Mouse (Mus musculus): ENCODE measurements at regions not wholly inside any gene's neighbourhood (a gene's known extent, or its start where the extent isn't known, plus 50 kb on each side); places are given as distances from the start of the nearest gene placed in this dataset.

DNA sequence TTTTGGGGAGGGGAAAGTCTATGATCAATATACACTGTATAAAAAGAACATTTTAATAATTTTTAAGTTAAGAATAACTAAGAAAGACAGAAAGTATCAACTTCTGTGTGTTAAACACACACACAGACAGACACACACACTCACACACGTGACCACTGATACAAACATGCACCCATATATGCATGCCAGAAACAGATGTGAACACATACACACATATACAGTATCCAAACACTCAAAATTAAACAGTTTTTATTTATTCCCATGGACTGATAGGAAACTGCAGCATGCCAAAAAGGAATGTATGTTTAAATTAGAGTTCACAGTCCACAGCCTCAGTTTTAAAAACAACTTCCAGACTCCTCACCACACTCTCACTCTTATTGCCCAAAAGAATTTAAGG is 203.4 kb upstream of the Tbl1x start:
- H3K36me3 ChIP-seq: no peaks in the 10 kb centered on the region
- no peaks in the 10 kb centered on the region for H3K4me1 ChIP-seq
- WGBS: 66% methylated on average over 1 of the region's 1 CpGs
- H3K4me3 ChIP-seq: no peak overlapping the region
- H3K27me3 ChIP-seq (ENCODE audit: insufficient read depth, poor library complexity, severe bottlenecking): no peaks in the 10 kb centered on the region
- DNase-seq (ENCODE audit: low spot score): no peak
- no peaks in the 10 kb centered on the region for H3K9me3 ChIP-seq
- H3K27ac ChIP-seq: no peak overlapping the region

DNA sequence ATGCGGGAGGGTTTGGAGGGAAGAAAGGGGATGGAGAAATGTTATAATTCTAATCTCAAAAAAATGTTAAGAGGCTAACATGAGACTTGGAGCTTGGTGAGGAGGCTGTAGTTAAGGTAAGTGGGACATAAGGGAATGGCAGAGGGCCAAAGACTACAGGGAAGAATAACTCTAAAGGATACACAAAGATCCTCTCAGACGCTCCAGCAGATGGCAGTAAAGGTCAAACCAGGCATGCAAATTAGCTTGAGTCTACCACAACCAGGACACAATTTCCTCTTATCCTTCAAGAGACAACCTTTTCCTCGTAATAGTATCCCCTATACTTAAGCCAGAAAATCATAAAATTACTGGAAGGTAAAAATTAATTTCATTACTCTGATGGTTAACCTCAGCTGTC is 196.4 kb upstream of the Tbl1x start:
- WGBS: 68% methylated on average over 3 of the region's 3 CpGs
- DNase-seq (ENCODE audit: low spot score): no peak

DNA sequence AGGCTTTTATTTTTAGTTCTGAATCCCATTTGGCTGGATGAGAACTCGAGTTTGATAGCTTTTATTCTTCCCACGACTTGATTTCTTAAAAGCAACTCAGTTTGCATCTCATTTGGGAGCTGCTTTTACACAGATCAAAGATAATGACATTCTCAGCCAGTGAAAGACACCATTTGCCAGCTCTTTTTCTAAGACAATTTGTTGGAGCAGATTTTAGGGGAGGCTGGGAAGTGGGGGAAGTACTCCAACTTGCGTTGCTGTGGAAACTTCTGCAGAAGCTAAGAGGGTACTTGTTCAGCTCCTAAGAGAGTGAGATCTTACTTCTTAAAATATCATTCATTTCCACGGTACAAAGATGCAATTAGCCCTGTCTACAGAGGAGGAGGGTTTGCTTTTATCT is 187.2 kb upstream of the Tbl1x start:
- H3K27ac ChIP-seq: no peak overlapping the region
- H3K36me3 ChIP-seq: no peaks in the 10 kb centered on the region
- DNase-seq (ENCODE audit: low spot score): no peak
- no peaks in the 10 kb centered on the region for H3K27me3 ChIP-seq (ENCODE audit: insufficient read depth, poor library complexity, severe bottlenecking)
- H3K4me3 ChIP-seq: no peak overlapping the region
- 27% methylated on average over 4 of the region's 4 CpGs for WGBS
- no peaks in the 10 kb centered on the region for H3K9me3 ChIP-seq
- H3K4me1 ChIP-seq: no peaks in the 10 kb centered on the region

More for the DNA sequence above, 196.4 kb upstream of the Tbl1x start:
- Histone ChIP-seq H3K36me3 (no peaks in the 10 kb centered on the region), H3K4me3 (no peak overlapping the region), H3K4me1 (no peaks in the 10 kb centered on the region), H3K27me3 (ENCODE audit: insufficient read depth, poor library complexity, severe bottlenecking) (no peaks in the 10 kb centered on the region), H3K27ac (no peak overlapping the region), H3K9me3 (no peaks in the 10 kb centered on the region)

DNA sequence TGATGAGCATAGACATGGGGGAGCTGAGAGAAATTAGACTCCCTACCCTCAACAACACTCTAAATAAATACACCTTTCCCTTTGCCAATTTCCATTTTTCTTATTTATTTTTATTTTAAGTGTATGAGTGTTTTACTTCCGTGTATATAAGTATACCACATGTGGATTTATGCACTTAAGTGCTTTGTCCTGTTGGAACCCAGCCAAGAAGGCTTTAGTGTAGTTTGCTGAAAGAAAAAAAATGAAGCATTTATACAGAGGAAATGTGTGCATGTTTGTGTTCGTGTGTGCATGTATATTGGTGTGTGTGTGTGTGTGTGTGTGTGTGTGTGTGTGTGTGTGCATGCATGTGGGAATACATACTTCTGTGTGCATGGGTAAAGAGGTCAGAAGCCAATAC is 157.6 kb upstream of the Tbl1x start:
- no peak for DNase-seq (ENCODE audit: low spot score)
- no peak overlapping the region for H3K27ac ChIP-seq
- H3K4me3 ChIP-seq: no peak overlapping the region
- no peaks in the 10 kb centered on the region for H3K36me3 ChIP-seq
- WGBS: 52% methylated on average over 2 of the region's 2 CpGs
- H3K9me3 ChIP-seq: no peaks in the 10 kb centered on the region
- H3K4me1 ChIP-seq: no peaks in the 10 kb centered on the region
- no peaks in the 10 kb centered on the region for H3K27me3 ChIP-seq (ENCODE audit: insufficient read depth, poor library complexity, severe bottlenecking)

DNA sequence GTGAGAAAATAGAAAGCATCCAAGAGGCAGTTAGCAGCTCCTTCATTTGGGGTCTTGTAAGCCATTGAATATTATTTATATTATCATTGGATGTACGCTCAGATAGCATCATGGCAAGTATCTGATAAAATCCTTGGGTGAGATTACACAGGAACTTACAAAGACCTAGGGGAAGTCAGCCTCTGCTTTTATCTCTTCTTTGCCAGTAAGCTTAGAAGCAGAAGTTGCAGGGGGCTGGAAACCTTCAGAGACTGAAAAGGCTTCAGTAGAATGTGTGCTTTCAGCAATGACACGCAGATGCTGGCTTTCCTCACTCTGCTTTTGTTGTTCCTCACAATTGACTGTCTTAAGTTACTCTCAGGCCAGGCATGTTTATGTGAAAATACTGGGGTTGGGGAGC is 150.3 kb upstream of the Tbl1x start:
- Histone ChIP-seq H3K9me3 (no peaks in the 10 kb centered on the region), H3K27me3 (ENCODE audit: insufficient read depth, poor library complexity, severe bottlenecking) (no peaks in the 10 kb centered on the region), H3K27ac (no peak overlapping the region), H3K4me3 (no peak overlapping the region), H3K4me1 (no peaks in the 10 kb centered on the region), H3K36me3 (no peaks in the 10 kb centered on the region)
- WGBS: 49% methylated on average over 2 of the region's 2 CpGs
- DNase-seq (ENCODE audit: low spot score): no peak

DNA sequence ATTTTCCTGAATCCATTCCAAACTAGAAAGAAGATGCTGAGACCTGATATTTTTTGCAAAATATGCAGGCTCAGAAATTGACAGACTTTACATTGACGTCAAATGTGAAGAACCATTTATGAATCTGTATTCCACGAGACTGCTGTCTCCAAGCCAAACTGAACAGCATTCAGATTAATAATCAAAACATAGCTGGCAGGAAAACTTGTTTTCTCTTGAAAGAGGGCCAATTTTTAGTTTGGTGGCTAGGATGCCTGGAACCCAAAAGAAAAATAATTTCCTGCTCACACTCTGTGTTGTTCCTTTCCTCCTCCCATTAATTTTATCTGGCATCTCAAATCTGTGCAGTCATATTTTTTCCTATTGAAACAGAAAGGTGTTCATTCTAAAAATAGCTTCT is 149.7 kb upstream of the Tbl1x start:
- H3K27ac ChIP-seq: no peak overlapping the region
- no peaks in the 10 kb centered on the region for H3K4me1 ChIP-seq
- H3K9me3 ChIP-seq: no peaks in the 10 kb centered on the region
- WGBS: 85% methylated on average over 2 of the region's 2 CpGs
- no peak for DNase-seq (ENCODE audit: low spot score)
- no peaks in the 10 kb centered on the region for H3K36me3 ChIP-seq
- no peaks in the 10 kb centered on the region for H3K27me3 ChIP-seq (ENCODE audit: insufficient read depth, poor library complexity, severe bottlenecking)
- no peak overlapping the region for H3K4me3 ChIP-seq

DNA sequence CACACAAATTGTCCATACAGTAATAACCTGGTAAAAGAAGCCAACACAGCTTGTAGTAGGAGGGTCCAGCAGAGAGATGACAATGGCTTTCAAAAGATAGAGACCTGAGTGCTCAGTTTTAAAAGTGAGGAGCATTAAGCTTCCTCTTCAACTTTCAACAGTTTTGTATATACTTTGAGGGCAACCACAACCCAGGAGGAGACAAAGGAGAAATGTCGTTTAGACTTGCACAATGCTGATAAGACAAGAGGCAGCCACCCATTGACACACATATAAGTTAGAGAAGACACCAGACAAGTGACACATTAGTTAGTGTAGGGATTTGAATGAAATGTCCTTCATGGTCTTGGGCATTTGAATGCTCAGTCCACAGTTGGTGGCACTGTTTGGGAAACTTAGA is 147.2 kb upstream of the Tbl1x start:
- Histone ChIP-seq H3K36me3 (no peaks in the 10 kb centered on the region), H3K27ac (no peak overlapping the region), H3K4me3 (no peak overlapping the region), H3K9me3 (no peaks in the 10 kb centered on the region), H3K27me3 (ENCODE audit: insufficient read depth, poor library complexity, severe bottlenecking) (no peaks in the 10 kb centered on the region), H3K4me1 (no peaks in the 10 kb centered on the region)
- WGBS: 40% methylated on average over 1 of the region's 1 CpGs
- DNase-seq (ENCODE audit: low spot score): no peak

DNA sequence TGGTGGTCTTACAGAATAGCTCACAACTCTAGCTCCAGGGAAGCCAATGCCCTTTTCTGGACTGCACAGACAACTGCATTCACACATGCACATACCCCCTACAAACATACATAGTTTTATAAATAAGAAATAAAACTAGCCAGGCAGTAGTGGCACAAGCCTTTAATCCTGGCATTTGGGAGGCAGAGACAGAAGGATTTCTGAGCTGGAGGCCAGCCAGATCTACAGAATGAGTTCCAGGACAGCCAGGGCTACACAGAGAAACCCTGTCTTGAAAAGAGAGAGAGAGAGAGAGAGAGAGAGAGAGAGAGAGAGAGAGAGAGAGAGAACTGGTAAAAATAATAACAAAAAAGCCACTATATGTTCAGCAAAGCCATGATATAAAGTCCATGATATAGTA is 143.5 kb upstream of the Tbl1x start:
- no peak for DNase-seq (ENCODE audit: low spot score)
- H3K27me3 ChIP-seq (ENCODE audit: insufficient read depth, poor library complexity, severe bottlenecking): no peaks in the 10 kb centered on the region
- no peak overlapping the region for H3K4me3 ChIP-seq
- no peaks in the 10 kb centered on the region for H3K36me3 ChIP-seq
- H3K4me1 ChIP-seq: no peaks in the 10 kb centered on the region
- H3K9me3 ChIP-seq: no peaks in the 10 kb centered on the region
- H3K27ac ChIP-seq: no peak overlapping the region

DNA sequence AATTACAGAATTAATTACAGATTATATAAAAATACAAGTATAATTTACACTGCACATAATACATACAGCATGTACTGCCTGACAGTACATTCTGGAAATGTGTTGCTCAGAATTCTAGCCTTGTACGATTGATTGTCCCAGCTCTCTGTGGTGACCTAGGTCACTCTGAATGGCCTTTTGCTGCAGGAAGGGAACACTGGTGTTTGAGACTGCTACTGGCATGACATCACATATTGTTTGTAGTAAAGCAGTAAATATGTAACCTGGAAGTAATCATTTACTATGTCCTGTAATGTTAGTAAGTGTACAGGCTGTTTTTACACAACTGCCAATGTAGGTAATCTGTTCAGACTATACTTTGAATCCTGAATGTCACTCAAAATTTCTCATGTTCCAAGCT is 123.5 kb upstream of the Tbl1x start:
- WGBS: 60% methylated on average over 1 of the region's 1 CpGs
- no peak for DNase-seq (ENCODE audit: low spot score)
- no peak overlapping the region for H3K27ac ChIP-seq
- H3K9me3 ChIP-seq: no peaks in the 10 kb centered on the region
- H3K27me3 ChIP-seq (ENCODE audit: insufficient read depth, poor library complexity, severe bottlenecking): no peaks in the 10 kb centered on the region
- no peaks in the 10 kb centered on the region for H3K36me3 ChIP-seq
- no peak overlapping the region for H3K4me3 ChIP-seq
- H3K4me1 ChIP-seq: no peaks in the 10 kb centered on the region

DNA sequence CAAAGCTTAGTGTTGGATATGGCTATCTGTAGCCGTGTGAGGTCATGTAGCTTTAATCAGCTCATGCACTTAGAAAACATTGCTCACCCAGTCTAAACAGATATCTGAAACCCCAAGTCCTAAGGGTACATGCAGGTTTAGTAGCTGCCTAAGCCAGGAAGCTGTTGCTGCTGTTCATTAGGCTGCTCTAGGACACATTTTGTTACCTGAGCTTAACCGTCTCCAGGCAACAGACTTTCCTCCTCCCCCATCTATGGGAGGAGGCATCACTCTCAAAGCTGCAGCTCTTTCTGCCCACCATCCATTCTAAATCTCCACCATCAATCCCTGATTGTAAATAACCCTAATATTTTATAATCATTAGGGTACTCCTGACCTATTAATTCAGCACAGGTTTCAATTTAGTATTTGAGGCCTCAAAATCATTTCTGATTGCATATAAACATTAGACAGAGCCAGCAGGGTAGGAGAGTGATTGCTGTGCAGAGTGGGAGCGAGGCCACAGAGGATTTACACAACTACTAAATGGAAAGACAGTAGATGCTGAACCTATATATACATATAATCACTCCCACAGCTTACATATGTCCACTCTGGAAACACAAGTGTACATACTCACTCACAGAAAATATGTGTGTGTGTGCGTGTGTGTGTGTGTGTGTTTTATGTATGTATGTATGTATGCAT is 118.9 kb upstream of the Tbl1x start:
- no peaks in the 10 kb centered on the region for H3K9me3 ChIP-seq
- no peak overlapping the region for H3K4me3 ChIP-seq
- WGBS: 59% methylated on average over 4 of the region's 4 CpGs
- H3K27ac ChIP-seq: no peak overlapping the region
- DNase-seq (ENCODE audit: low spot score): no peak
- no peaks in the 10 kb centered on the region for H3K27me3 ChIP-seq (ENCODE audit: insufficient read depth, poor library complexity, severe bottlenecking)
- H3K4me1 ChIP-seq: no peaks in the 10 kb centered on the region
- H3K36me3 ChIP-seq: no peaks in the 10 kb centered on the region

DNA sequence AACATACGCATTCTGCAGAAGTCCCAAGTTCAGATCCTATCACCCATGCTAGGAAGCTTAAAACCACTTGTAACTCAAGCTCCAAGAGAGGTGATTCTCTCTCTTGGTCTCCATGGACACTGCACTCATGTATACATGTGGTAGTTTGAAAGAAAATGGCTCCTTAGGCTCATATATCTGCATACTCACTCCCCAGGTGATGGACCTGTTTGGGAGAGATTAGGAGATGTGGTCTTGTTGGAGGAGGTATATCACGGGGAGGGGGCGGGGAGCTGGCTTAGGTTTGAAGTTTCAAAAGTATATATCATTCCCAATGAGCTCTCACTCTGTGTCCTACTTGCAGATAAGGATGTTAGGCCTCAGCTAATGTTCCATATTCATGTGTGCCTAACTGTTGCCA is 103.9 kb upstream of the Tbl1x start:
- WGBS: 73% methylated on average over 3 of the region's 3 CpGs
- H3K9me3 ChIP-seq: no peaks in the 10 kb centered on the region
- H3K4me3 ChIP-seq: no peak overlapping the region
- H3K4me1 ChIP-seq: no peaks in the 10 kb centered on the region
- no peak overlapping the region for H3K27ac ChIP-seq
- no peak for DNase-seq (ENCODE audit: low spot score)
- no peaks in the 10 kb centered on the region for H3K27me3 ChIP-seq (ENCODE audit: insufficient read depth, poor library complexity, severe bottlenecking)
- no peaks in the 10 kb centered on the region for H3K36me3 ChIP-seq

DNA sequence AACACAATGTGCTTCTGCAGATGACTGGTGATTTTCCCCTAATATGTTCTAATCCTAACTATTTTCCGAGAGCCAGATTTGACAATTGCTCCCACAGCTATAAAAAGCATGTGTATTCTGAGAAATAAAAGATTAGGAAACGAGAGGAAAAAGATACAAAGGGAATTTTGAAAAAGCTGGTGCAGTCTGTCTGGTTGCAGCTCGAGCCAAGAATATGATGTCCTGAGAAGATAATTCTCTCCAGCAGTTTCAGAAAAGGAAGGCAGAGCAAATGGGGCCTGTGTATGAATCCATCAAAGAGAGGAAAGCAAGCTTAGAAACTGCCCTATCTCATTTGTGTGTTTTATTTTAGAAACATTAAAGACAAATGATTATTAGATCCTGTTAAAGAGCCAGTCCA is 102.9 kb upstream of the Tbl1x start:
- Histone ChIP-seq H3K36me3 (no peaks in the 10 kb centered on the region), H3K4me1 (no peaks in the 10 kb centered on the region), H3K9me3 (no peaks in the 10 kb centered on the region), H3K27ac (no peak overlapping the region), H3K27me3 (ENCODE audit: insufficient read depth, poor library complexity, severe bottlenecking) (no peaks in the 10 kb centered on the region), H3K4me3 (no peak overlapping the region)
- WGBS: 47% methylated on average over 3 of the region's 3 CpGs
- DNase-seq (ENCODE audit: low spot score): no peak

DNA sequence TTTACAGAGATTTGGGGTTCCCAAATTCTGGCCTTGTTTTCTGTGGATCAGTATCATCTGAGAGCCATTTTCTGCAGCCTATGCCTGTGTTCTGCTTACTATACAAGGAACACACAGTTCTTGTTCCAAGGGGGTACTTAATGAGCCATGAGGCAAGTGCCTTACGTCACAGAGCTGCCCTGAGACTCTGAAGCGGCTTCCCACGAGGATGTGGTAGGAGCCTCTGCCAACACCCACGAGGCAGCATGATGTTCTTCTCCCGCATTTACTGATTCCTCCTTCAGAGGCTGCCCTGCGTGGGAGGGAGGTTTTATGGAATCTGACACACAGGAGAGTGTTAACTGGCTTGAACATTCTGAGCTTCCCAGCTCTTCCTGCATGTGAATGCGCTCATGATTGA is 101.4 kb upstream of the Tbl1x start:
- no peak for DNase-seq (ENCODE audit: low spot score)
- 59% methylated on average over 7 of the region's 7 CpGs for WGBS
- H3K36me3 ChIP-seq: no peaks in the 10 kb centered on the region
- H3K4me1 ChIP-seq: no peaks in the 10 kb centered on the region
- no peak overlapping the region for H3K4me3 ChIP-seq
- no peak overlapping the region for H3K27ac ChIP-seq
- H3K9me3 ChIP-seq: no peaks in the 10 kb centered on the region
- no peaks in the 10 kb centered on the region for H3K27me3 ChIP-seq (ENCODE audit: insufficient read depth, poor library complexity, severe bottlenecking)

DNA sequence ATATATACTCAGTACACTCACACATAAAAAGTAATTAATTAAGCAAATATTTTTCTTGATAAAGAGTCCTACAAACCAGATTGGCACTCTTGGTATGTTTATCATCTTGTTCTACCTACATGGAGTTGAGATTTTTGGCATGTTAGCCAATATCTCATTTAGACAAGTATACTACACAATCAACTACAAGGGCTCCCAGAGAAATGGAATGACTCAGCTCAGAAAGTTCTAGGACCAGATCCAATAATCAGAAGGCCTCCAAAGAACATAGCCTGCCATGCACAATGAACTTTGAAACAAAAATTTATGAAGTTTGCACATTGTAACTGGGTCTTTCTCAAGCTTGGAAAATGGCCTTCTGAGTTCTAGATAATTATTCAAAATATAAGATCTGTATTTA is 100.0 kb upstream of the Tbl1x start:
- Histone ChIP-seq H3K4me3 (no peak overlapping the region), H3K9me3 (no peaks in the 10 kb centered on the region), H3K36me3 (no peaks in the 10 kb centered on the region), H3K4me1 (no peaks in the 10 kb centered on the region), H3K27me3 (ENCODE audit: insufficient read depth, poor library complexity, severe bottlenecking) (no peaks in the 10 kb centered on the region), H3K27ac (no peak overlapping the region)
- no peak for DNase-seq (ENCODE audit: low spot score)
